Mouse (Mus musculus): Measurements from ENCODE around the gene Tlr3. TPM values are rescaled to one million over a fixed set of nuclear protein-coding genes. Genes with fewer than 3 reads are reported as not detected.

Tlr3 gene
- polyA plus RNA-seq, 1 experiment from 2014 or later = 4.7 TPM

DNA sequence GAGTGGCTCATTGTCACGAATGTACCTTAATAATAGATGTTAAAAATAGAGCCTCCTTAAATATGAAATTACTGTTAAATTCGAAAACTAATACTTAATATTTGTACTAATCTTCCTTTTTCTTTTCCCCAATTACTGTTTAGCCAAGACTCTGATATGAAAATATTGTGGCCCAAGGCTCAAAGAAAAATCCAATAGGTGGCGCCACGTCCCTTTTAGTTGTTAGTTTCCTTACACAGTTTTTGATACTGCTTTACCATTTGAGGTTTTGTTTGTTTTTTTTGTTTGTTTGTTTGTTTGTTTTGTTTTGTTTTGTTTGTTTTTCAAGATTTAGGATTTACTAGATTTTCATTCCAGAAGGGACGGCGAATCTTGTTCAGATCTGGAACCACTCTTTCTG, 48.6 kb downstream of the Tlr3 start:
- Histone ChIP-seq H3K9me3 (replicated peaks; ENCODE audit: low read length) (no peaks in the 10 kb centered on the region), H3K9ac (ENCODE audit: low read depth, low read length) (no peak overlapping the region), H3K36me3 (ENCODE audit: insufficient read depth, low read length) (no peaks in the 10 kb centered on the region), H3K4me3 (replicated peaks; ENCODE audit: low read depth, low read length) (no peak overlapping the region), H3K27me3 (ENCODE audit: insufficient read depth, low read length) (no peaks in the 10 kb centered on the region), H3K4me1 (replicated peaks; ENCODE audit: insufficient read depth, low read length) (0 out of 2 replicates have a peak, but pooled peaks cover 8% of the 10 kb centered on the region), H3K27ac (no peak overlapping the region), H3K4me2 (ENCODE audit: low read length) (no peak overlapping the region)
- DNase-seq (ENCODE audit: low spot score) (peak; percentile 30), ATAC-seq (replicated peaks; ENCODE audit: low FRiP score, low read depth) (no peak)
- 61% methylated on average over 6 of the region's 6 CpGs for WGBS
- peak; percentile 70 for TF ChIP-seq CTCF (IDR thresholded peaks at IDR 0.05; ENCODE audit: low read depth)

DNA sequence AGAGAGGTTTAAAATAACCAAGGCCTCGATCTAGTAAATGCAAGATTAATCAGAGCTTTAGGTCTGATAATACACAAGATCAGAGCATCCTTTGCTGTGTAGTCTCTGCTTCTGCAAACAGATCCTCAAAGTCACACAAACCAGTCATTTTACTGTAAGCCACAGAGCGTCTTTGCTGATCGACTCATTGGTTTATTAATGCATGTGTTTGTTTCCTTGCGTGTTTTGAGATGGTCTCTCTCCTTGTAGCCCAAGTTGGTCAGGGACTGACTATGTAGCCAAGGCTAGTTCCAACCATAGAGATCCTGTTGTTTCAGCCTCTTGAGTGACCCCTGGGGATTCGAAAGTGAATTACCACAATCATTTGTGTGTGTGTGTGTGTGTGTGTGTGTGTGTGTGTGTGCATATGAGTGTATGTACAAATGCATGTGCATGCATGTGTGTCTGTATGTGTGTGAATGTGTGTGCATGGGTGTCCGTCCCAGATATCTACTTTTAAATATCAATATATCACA, 51.7 kb downstream of the Tlr3 start:
- H3K4me3 ChIP-seq (replicated peaks; ENCODE audit: low read depth, low read length) = peak overlapping the region; percentile 69
- TF ChIP-seq CTCF (IDR thresholded peaks at IDR 0.05; ENCODE audit: low read depth) = peak; percentile 42
- H3K9me3 ChIP-seq (replicated peaks; ENCODE audit: low read length) = no peaks in the 10 kb centered on the region
- peak; percentile 31; the same call in 1 of the 2 replicates for ATAC-seq (replicated peaks; ENCODE audit: low FRiP score, low read depth)
- H3K4me2 ChIP-seq (ENCODE audit: low read length) = peak overlapping the region; percentile 95
- H3K4me1 ChIP-seq (replicated peaks; ENCODE audit: insufficient read depth, low read length) = 0 out of 2 replicates have a peak, but pooled peaks cover 8% of the 10 kb centered on the region
- H3K27me3 ChIP-seq (ENCODE audit: insufficient read depth, low read length) = no peaks in the 10 kb centered on the region
- peak overlapping the region; percentile 80; the same call in 1 of the 2 replicates for H3K27ac ChIP-seq
- 77% methylated on average over 6 of the region's 6 CpGs for WGBS
- DNase-seq (ENCODE audit: low spot score) = no peak
- H3K9ac ChIP-seq (ENCODE audit: low read depth, low read length) = no peak overlapping the region
- H3K36me3 ChIP-seq (ENCODE audit: insufficient read depth, low read length) = no peaks in the 10 kb centered on the region

DNA sequence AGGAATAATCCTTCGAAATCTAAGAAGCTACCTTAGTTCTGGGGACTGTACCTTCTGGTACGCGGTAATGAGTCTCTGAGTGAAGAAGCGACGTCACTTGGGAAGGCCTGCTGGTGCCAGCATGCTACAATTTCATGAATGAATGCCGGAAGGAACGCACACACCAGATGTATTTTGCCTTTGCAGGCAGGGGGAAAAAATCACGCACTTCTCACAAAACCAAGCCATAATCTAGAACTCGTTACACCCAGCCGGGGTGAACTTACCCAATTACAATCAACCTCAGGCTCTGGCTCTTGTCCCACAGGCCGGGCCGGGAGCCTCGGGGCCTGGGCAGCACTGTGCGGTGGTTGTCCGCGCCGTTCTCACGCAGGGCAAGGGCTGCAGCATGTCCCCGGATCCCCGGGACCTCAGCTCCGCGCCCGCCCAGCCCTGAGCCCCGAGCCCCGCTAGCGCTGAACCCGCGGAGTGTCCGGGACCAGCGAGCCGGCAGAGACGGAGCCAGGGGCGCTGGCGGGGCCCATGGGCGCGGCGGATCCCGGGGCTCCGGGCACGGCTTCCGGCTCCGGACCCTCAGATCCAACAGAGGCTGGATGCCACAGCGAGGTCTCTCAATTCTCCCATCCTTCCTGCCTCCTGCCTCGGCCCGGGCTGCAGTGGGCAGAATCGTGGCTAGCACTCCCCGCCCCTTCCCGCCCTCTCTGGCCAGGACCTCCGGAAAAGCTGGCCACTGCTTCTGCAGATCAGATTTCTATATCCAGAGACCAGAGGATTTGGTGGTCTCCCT, 52.6 kb downstream of the Tlr3 start:
- H3K9me3 ChIP-seq (replicated peaks; ENCODE audit: low read length) = no peaks in the 10 kb centered on the region
- H3K36me3 ChIP-seq (ENCODE audit: insufficient read depth, low read length) = no peaks in the 10 kb centered on the region
- no peaks in the 10 kb centered on the region for H3K27me3 ChIP-seq (ENCODE audit: insufficient read depth, low read length)
- peak overlapping the region; percentile 80 for H3K27ac ChIP-seq
- DNase-seq (ENCODE audit: low spot score) (peak; percentile 54), ATAC-seq (replicated peaks; ENCODE audit: low FRiP score, low read depth) (peak; percentile 61)
- 3% methylated on average over 49 of the region's 49 CpGs for WGBS
- TF ChIP-seq CTCF (IDR thresholded peaks at IDR 0.05; ENCODE audit: low read depth) = no peak
- peak overlapping the region; percentile 69 for H3K4me3 ChIP-seq (replicated peaks; ENCODE audit: low read depth, low read length)
- peak overlapping the region; percentile 95 for H3K4me2 ChIP-seq (ENCODE audit: low read length)
- H3K4me1 ChIP-seq (replicated peaks; ENCODE audit: insufficient read depth, low read length) = 0 out of 2 replicates have a peak, but pooled peaks cover 8% of the 10 kb centered on the region
- H3K9ac ChIP-seq (ENCODE audit: low read depth, low read length) = peak overlapping the region; percentile 79

DNA sequence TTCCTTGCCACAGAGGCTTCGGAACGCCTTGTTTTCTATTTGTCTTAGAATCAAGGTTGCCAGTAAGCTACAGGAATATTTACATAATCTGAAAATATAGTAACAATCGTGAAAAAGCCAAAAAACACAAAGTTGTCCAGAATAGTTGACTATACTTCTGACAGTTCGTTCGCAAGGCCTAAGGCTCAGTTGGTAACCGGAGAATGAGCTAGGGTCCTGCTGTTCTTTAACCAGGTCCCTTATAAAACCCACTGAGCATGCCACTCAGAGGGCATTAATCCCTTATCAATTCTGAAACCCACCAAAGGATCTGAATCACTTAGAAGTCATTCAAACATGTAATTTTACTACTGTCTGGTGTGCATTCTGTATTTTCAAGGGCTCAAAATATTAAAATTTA, 55.1 kb downstream of the Tlr3 start:
- Histone ChIP-seq H3K9me3 (replicated peaks; ENCODE audit: low read length) (no peaks in the 10 kb centered on the region), H3K4me2 (ENCODE audit: low read length) (no peak overlapping the region), H3K36me3 (ENCODE audit: insufficient read depth, low read length) (peaks cover 10% of the 10 kb centered on the region; the same call in 1 of the 2 replicates), H3K27me3 (ENCODE audit: insufficient read depth, low read length) (no peaks in the 10 kb centered on the region), H3K27ac (peak overlapping the region; percentile 51; the same call in 1 of the 2 replicates), H3K4me1 (replicated peaks; ENCODE audit: insufficient read depth, low read length) (0 out of 2 replicates have a peak, but pooled peaks cover 8% of the 10 kb centered on the region), H3K4me3 (replicated peaks; ENCODE audit: low read depth, low read length) (no peak overlapping the region), H3K9ac (ENCODE audit: low read depth, low read length) (no peak overlapping the region)
- ATAC-seq (replicated peaks; ENCODE audit: low FRiP score, low read depth) = no peak
- TF ChIP-seq CTCF (IDR thresholded peaks at IDR 0.05; ENCODE audit: low read depth) = no peak
- DNase-seq (ENCODE audit: low spot score) = no peak
- WGBS = 60% methylated on average over 6 of the region's 6 CpGs

Other genes with a start within 250 kb of the Tlr3 start
- not detected in 2 replicates for gene F11, start 149.0 kb downstream of the Tlr3 start, polyA plus RNA-seq (2015; fragmentation: Nextera tagmentation; extraction: Ambion mirVana)
- gene Klkb1, start 116.2 kb downstream of the Tlr3 start, polyA plus RNA-seq (2015; fragmentation: Nextera tagmentation; extraction: Ambion mirVana) = 0.06 and 0.08 TPM in 2 replicates
- gene Gm45753, start 102.6 kb downstream of the Tlr3 start, polyA plus RNA-seq (2015; fragmentation: Nextera tagmentation; extraction: Ambion mirVana) = 0.43 and 0.71 TPM in 2 replicates
- gene Cyp4v3, start 77.9 kb downstream of the Tlr3 start, polyA plus RNA-seq (2015; fragmentation: Nextera tagmentation; extraction: Ambion mirVana) = 3.6 and 3.9 TPM in 2 replicates
- gene Fam149a, start 28.8 kb downstream of the Tlr3 start, polyA plus RNA-seq (2015; fragmentation: Nextera tagmentation; extraction: Ambion mirVana) = 52.3 and 57.8 TPM in 2 replicates
- 41.6 and 45.5 TPM in 2 replicates for gene Sorbs2, start 96.7 kb upstream of the Tlr3 start, polyA plus RNA-seq (2015; fragmentation: Nextera tagmentation; extraction: Ambion mirVana)

Measured in kidney, postnatal 0 days (tissue).